Mouse (Mus musculus): ENCODE data around the gene Gprin2. TPM values are rescaled to one million over a fixed set of nuclear protein-coding genes. Genes with fewer than 3 reads are reported as not detected.

Gene Gprin2
- polyA plus RNA-seq, 1 experiment = not detected

- WGBS = 51% methylated on average over 9 of the region's 9 CpGs
- TF ChIP-seq CTCF (IDR thresholded peaks at IDR 0.05; ENCODE audit: control insufficient read depth, insufficient read depth, low read length) = peak; percentile 52
- TF ChIP-seq POLR2A (IDR thresholded peaks at IDR 0.05; ENCODE audit: borderline replicate concordance, control insufficient read depth, low read depth, low read length) = no peak
Observed at GRCm38 (mm10) chr14:34154601-34155337, 46.7 kb downstream of the Gprin2 start.

GRCm38 (mm10) chr14:34152342-34152741, 49.1 kb downstream of the Gprin2 start, which contains the start of gene Npy4r:
Gene Npy4r, minus strand, starts transcription at chr14:34152489.
- TF ChIP-seq POLR2A (IDR thresholded peaks at IDR 0.05; ENCODE audit: borderline replicate concordance, control insufficient read depth, low read depth, low read length) (no peak), CTCF (IDR thresholded peaks at IDR 0.05; ENCODE audit: control insufficient read depth, insufficient read depth, low read length) (no peak)
- WGBS = 7% methylated on average over 16 of the region's 16 CpGs
- no peak within 1 kb of the TSS for H3K27ac ChIP-seq (ENCODE audit: control insufficient read depth, insufficient read depth, low read depth, low read length, poor library complexity)
- H3K4me1 ChIP-seq (ENCODE audit: control insufficient read depth, insufficient read depth, low read length) = no peaks in the 10 kb centered on the region
- no peak within 1 kb of the TSS for H3K4me3 ChIP-seq (replicated peaks; ENCODE audit: control insufficient read depth, low read depth, low read length)

More at GRCm38 (mm10) chr14:34154601-34155337, 46.7 kb downstream of the Gprin2 start:
- no peaks in the 10 kb centered on the region for H3K4me1 ChIP-seq (ENCODE audit: control insufficient read depth, insufficient read depth, low read length)
- H3K27ac ChIP-seq (ENCODE audit: control insufficient read depth, insufficient read depth, low read depth, low read length, poor library complexity) = no peak overlapping the region
- H3K4me3 ChIP-seq (replicated peaks; ENCODE audit: control insufficient read depth, low read depth, low read length) = no peak overlapping the region

GRCm38 (mm10) chr14:34142915-34143314, 58.5 kb downstream of the Gprin2 start:
- WGBS = 88% methylated on average over 10 of the region's 10 CpGs
- TF ChIP-seq CTCF (IDR thresholded peaks at IDR 0.05; ENCODE audit: control insufficient read depth, insufficient read depth, low read length) = no peak
- TF ChIP-seq POLR2A (IDR thresholded peaks at IDR 0.05; ENCODE audit: borderline replicate concordance, control insufficient read depth, low read depth, low read length) = no peak
- Histone ChIP-seq H3K4me3 (replicated peaks; ENCODE audit: control insufficient read depth, low read depth, low read length) (no peak overlapping the region), H3K27ac (ENCODE audit: control insufficient read depth, insufficient read depth, low read depth, low read length, poor library complexity) (no peak overlapping the region), H3K4me1 (ENCODE audit: control insufficient read depth, insufficient read depth, low read length) (no peaks in the 10 kb centered on the region)

GRCm38 (mm10) chr14:34142316-34142715, 59.1 kb downstream of the Gprin2 start:
- TF ChIP-seq POLR2A (IDR thresholded peaks at IDR 0.05; ENCODE audit: borderline replicate concordance, control insufficient read depth, low read depth, low read length) (no peak), CTCF (IDR thresholded peaks at IDR 0.05; ENCODE audit: control insufficient read depth, insufficient read depth, low read length) (no peak)
- WGBS = 61% methylated on average over 1 of the region's 1 CpGs
- Histone ChIP-seq H3K4me1 (ENCODE audit: control insufficient read depth, insufficient read depth, low read length) (no peaks in the 10 kb centered on the region), H3K27ac (ENCODE audit: control insufficient read depth, insufficient read depth, low read depth, low read length, poor library complexity) (no peak overlapping the region), H3K4me3 (replicated peaks; ENCODE audit: control insufficient read depth, low read depth, low read length) (no peak overlapping the region)

- H3K27ac ChIP-seq (ENCODE audit: control insufficient read depth, insufficient read depth, low read depth, low read length, poor library complexity) = no peak overlapping the region
- H3K4me1 ChIP-seq (ENCODE audit: control insufficient read depth, insufficient read depth, low read length) = no peaks in the 10 kb centered on the region
- H3K4me3 ChIP-seq (replicated peaks; ENCODE audit: control insufficient read depth, low read depth, low read length) = no peak overlapping the region
- TF ChIP-seq POLR2A (IDR thresholded peaks at IDR 0.05; ENCODE audit: borderline replicate concordance, control insufficient read depth, low read depth, low read length) (no peak), CTCF (IDR thresholded peaks at IDR 0.05; ENCODE audit: control insufficient read depth, insufficient read depth, low read length) (no peak)
- 85% methylated on average over 15 of the region's 15 CpGs for WGBS
Observed at GRCm38 (mm10) chr14:34139671-34140664, 61.5 kb downstream of the Gprin2 start.

Other genes starting within 250 kb of the Gprin2 start
- not detected in 2 replicates for gene Rbp3, start 247.7 kb downstream of the Gprin2 start, polyA plus RNA-seq (2011; ENCODE audit: insufficient read depth, insufficient read length, low replicate concordance, missing spikeins)
- not detected in 2 replicates for gene Zfp488, start 222.9 kb downstream of the Gprin2 start, polyA plus RNA-seq (2011; ENCODE audit: insufficient read depth, insufficient read length, low replicate concordance, missing spikeins)
- not detected in 2 replicates for gene Gm30083, start 186.5 kb downstream of the Gprin2 start, polyA plus RNA-seq (2011; ENCODE audit: insufficient read depth, insufficient read length, low replicate concordance, missing spikeins)
- not detected in 2 replicates for gene Gm5460, start 184.9 kb downstream of the Gprin2 start, polyA plus RNA-seq (2011; ENCODE audit: insufficient read depth, insufficient read length, low replicate concordance, missing spikeins)
- gene Antxrl, start 148.9 kb downstream of the Gprin2 start, polyA plus RNA-seq (2011; ENCODE audit: insufficient read depth, insufficient read length, low replicate concordance, missing spikeins) = not detected in 2 replicates
- 2.0 TPM in 1 of 2 replicates, not detected in the other for gene Anxa8, start 115.7 kb downstream of the Gprin2 start, polyA plus RNA-seq (2011; ENCODE audit: insufficient read depth, insufficient read length, low replicate concordance, missing spikeins)
- gene A630023A22Rik, start 98.9 kb downstream of the Gprin2 start, polyA plus RNA-seq (2011; ENCODE audit: insufficient read depth, insufficient read length, low replicate concordance, missing spikeins) = not detected in 2 replicates
- not detected in 2 replicates for gene Npy4r, start 49.2 kb downstream of the Gprin2 start, polyA plus RNA-seq (2011; ENCODE audit: insufficient read depth, insufficient read length, low replicate concordance, missing spikeins)
- 0.54 and 0.55 TPM in 2 replicates for gene Syt15, start 17.9 kb upstream of the Gprin2 start, polyA plus RNA-seq (2011; ENCODE audit: insufficient read depth, insufficient read length, low replicate concordance, missing spikeins)
- gene Shld2, start 108.8 kb upstream of the Gprin2 start, polyA plus RNA-seq (2011; ENCODE audit: insufficient read depth, insufficient read length, low replicate concordance, missing spikeins) = 0.45 and 1.5 TPM in 2 replicates
- gene Glud1, start 109.1 kb upstream of the Gprin2 start, polyA plus RNA-seq (2011; ENCODE audit: insufficient read depth, insufficient read length, low replicate concordance, missing spikeins) = 9.9 and 41.8 TPM in 2 replicates
- gene Fam25c, start 153.8 kb upstream of the Gprin2 start, polyA plus RNA-seq (2011; ENCODE audit: insufficient read depth, insufficient read length, low replicate concordance, missing spikeins) = not detected in 2 replicates
- not detected in 2 replicates for gene Sncg, start 173.1 kb upstream of the Gprin2 start, polyA plus RNA-seq (2011; ENCODE audit: insufficient read depth, insufficient read length, low replicate concordance, missing spikeins)
- gene Mmrn2, start 173.8 kb upstream of the Gprin2 start, polyA plus RNA-seq (2011; ENCODE audit: insufficient read depth, insufficient read length, low replicate concordance, missing spikeins) = 3.0 TPM in 2 replicates